Mouse (Mus musculus) small intestine, adult 2 months (tissue): ENCODE results near the gene Eif3c.

Source experiments
- CTCF ChIP-seq: fragments of 200-500 bp; IDR thresholded peaks from 2 replicates; pipeline ENCODE4 v1.5.1; 2012; ENCODE audit warnings: low read depth, mild to moderate bottlenecking, control low read depth, inconsistent platforms, low read length, moderate library complexity, mixed read lengths; ENCODE audit not compliant: insufficient replicate concordance, insufficient read length; ENCODE audit errors: extremely low read depth
- POLR2A ChIP-seq: fragments of 200-500 bp; IDR thresholded peaks from 2 replicates; pipeline ENCODE4 v1.6.1; 2012; ENCODE audit warnings: low read depth, mild to moderate bottlenecking, control low read depth, inconsistent platforms, low read length, moderate library complexity

GRCm38 (mm10) chr7:126533434-126533833, 32.8 kb downstream of the Eif3c start:
- no peak for TF ChIP-seq POLR2A
- no peak for TF ChIP-seq CTCF
